Mouse (Mus musculus): ENCODE measurements around the gene Gnpat.

Gnpat gene

DNA sequence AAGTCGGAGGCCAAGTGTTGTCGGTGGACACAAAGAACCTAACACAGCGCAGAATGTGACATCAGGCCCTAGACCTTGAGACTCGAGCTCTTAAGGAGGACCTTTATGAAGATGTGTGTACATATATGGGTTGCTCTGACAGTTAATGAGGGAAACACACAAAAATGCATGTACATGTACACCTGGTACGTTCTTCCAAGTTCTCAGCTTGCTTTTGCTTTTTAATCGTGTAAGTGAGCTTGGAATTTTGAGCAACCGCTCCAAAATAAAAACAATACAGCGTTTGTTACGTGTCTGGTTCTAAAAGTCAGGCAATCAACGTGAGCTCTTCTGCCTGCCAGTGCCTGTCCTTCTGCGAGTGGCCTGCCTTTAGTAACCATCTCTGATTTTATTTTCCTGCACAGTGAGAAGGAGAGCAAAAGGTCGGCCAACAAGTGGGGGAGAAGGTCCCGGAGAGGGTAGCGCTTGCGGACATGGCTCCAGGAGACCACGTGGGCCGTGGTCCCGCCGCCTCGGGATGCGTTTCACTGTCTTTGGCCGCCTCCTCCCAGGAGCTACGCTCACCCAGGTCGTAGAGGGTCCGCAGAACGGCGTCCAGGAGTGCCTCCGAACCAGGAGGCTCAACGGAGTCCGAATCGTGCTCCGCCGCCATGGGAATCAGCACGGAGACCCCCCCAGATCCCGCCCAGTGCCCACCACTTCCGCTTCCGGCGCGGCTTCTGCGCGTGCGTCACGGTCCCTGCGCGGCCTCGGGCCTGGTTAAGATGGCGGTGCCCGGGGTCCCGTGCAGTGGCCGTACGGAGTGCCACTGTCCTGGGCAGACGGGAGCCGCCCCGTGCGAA is at the start of gene Gnpat, which contains the start of gene 2810004N23Rik:
Gene Gnpat (plus strand): TSS at position 713 of the 842 bp plus-strand sequence.
Gene 2810004N23Rik (minus strand): TSS at position 800 of the 842 bp plus-strand sequence.
- in situ Hi-C loops (cut with MboI; ENCODE audit: low sequenced_read_pairs): no loop called here

DNA sequence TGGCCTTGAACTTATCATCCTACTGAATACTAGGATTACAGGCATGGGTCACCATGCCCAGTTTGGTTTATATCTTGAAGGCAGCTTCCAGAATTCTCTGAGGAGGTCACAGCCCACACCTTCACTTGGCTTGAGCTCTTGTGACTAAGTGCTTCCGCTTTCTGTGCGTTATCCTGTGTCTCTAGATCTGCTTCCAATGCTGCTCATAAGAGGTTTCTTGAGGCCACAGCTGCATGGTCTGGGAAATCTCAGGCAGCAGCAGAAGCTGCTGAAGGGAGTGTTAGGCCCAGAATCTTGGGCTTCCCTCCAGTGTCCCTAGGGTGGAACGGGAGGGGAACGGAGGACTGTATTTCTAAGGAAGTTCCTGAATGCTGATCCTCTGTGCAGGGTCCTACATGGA is 49.5 kb upstream of the Gnpat start:
- in situ Hi-C loops (cut with MboI; ENCODE audit: low sequenced_read_pairs): no loop called here

- in situ Hi-C loops (cut with MboI; ENCODE audit: low sequenced_read_pairs): no loop called here
Measured at GRCm38 (mm10) chr8:124815870-124816269, 47.0 kb upstream of the Gnpat start.

DNA sequence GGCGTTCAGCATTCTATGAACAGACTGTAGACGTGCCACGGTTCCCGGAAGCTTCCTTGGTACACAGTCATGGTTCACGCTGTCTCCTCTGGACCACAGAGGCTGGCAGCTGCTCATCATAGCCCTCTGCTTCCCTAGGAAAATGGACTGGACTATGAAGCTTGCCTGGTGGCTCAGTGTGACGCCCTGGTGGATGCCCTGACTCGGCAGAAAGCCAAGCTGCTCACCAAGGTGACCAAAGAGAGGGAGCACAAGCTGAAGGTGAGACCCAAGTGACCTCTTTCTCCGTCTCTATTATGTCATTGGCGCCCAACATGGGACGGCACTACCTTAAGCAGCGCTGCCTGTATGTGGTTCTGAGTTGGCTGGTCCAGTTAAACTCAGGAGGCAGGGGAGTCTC is 46.0 kb upstream of the Gnpat start:
- in situ Hi-C loops (cut with MboI; ENCODE audit: low sequenced_read_pairs): no loop called here

GRCm38 (mm10) chr8:124817361-124817760 is 45.5 kb upstream of the Gnpat start:
- in situ Hi-C loops (cut with MboI; ENCODE audit: low sequenced_read_pairs): no loop called here

DNA sequence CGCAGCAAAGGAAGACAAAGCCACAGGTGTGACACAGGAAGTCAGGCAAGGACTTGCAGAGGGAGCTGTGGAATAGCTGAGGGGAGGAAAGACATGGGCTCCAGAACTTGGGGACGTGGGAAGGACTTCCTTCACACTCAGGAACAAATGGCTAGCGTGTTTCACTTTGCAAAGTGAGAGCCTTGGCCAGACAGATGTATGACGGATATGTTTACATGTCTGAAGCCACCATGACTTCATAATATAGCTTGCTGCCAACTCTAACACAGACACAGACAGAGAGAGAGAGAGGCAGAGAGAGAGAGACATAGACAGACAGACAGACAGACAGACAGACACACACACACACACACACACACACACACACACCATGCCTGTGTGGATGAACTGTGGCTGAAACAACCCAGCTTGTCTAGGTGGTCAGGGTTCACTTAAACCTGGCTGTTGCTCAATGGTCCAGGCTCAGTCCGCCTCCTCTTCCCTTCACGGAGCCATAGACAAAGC is 43.2 kb upstream of the Gnpat start:
- in situ Hi-C loops (cut with MboI; ENCODE audit: low sequenced_read_pairs): no loop called here

GRCm38 (mm10) chr8:124820125-124820524 is 42.7 kb upstream of the Gnpat start:
- in situ Hi-C loops (cut with MboI; ENCODE audit: low sequenced_read_pairs): no loop called here

DNA sequence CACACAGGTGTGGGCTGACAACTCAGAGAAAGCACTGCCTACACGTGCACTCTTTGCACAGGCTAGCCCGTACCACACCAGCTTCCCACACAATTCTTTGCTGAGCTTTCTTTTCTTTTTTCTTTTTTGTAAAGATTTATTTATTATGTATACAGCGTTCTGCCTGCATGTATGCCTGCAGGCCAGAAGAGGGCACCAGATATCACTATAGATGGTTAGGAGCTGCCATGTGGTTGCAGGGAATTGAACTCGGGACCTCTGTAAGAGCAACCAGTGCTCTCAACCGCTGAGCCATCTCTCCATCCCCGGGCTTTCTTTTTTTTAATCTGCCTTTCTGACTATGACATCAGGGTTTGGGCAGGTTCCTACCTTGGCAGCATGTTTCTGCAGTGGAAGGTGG is 39.3 kb upstream of the Gnpat start:
- in situ Hi-C loops (cut with MboI; ENCODE audit: low sequenced_read_pairs): no loop called here

DNA sequence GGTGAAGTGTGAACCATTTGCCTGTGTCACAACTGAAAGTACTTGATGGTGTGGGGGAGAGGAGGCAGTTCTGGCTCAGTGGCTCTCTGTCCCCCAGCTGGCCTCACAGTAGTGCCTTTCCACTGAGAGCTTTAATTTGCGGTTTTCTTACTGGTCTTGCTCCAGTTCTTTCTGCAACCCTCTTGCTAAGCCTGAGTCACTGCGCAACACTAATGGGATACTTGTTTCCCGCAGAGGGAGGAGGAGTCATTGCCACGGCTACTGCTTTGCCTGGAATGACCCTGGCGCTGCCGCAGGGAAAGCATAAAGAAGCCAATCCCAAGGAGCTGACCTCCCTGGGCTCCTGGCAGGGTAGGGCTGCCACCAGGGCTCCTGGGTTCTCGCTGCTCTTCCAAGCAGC is 36.2 kb upstream of the Gnpat start:
- in situ Hi-C loops (cut with MboI; ENCODE audit: low sequenced_read_pairs): no loop called here

DNA sequence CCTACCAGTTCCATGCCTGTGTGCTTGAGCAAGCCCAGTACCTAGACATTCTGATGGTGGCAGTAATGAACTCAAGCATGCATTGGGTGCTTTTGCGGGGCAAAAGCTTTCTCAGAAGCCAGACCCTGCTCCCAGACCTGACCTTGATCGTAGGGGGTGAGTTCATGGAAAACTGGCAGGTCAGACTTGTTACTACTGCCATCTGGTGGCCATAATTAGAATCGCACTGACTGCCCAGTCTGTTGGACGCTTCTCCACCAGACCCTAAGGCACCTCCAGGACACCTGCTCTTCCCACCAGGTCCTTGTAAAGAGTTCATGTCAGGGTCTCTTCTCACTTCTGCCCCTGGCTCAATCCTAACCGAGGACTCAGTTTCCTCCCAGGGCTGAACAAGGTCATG is 35.4 kb upstream of the Gnpat start:
- in situ Hi-C loops (cut with MboI; ENCODE audit: low sequenced_read_pairs): no loop called here

DNA sequence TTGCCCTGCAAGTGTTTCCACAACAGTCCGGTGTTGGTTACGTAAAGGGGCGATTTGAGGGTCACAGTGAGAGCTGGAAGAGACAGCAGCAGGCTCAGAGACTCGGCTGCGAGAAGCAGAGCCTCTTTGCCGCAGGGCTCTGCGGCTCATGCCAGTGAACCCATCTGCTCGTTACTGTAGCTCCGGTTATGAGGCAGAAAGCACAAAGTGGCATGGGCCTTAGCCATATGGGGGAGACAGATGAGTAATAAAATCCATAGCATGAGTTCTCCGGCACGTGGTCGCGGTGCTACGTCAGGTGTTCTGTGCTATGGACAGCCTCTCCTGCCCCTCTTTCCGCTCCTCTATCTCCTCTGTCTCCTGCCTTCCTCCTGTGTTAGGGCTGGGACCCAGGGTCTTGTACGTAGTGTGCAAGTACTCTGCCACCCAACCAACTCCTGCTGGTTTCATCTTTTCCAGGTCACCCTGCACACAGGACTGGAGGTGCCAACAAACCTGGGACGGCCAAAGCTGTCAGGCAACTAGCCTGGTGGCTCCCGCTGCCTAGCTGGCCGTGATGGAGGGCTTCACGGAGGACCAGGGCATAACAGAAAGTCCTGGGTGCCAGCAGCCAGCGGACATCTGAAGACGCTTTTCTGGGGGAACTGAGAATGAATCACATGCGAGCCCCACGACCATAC is 34.1 kb upstream of the Gnpat start:
- in situ Hi-C loops (cut with MboI; ENCODE audit: low sequenced_read_pairs): no loop called here

DNA sequence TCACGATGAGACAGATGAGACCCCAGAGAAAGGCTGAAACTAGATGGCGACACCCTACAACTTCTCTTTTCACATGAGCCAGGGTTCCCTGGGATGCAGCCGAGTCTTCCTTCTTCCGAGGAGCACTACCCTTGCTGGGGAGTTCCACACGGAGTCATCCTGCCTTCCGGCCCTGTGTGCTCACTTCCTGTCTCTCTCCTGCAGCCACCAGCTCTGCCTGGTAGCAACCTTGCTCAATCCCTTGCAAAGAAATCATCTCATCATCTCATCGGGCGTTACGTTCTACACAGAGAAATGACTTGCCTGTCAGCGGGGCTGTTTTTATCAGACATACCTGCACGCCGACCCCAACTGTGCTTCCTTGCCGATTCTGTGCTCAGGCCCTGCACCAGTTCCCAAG is 32.8 kb upstream of the Gnpat start:
- in situ Hi-C loops (cut with MboI; ENCODE audit: low sequenced_read_pairs): no loop called here

GRCm38 (mm10) chr8:124831531-124831930 is 31.3 kb upstream of the Gnpat start:
- in situ Hi-C loops (cut with MboI; ENCODE audit: low sequenced_read_pairs): no loop called here

GRCm38 (mm10) chr8:124831941-124832340 is 30.9 kb upstream of the Gnpat start:
- in situ Hi-C loops (cut with MboI; ENCODE audit: low sequenced_read_pairs): no loop called here

DNA sequence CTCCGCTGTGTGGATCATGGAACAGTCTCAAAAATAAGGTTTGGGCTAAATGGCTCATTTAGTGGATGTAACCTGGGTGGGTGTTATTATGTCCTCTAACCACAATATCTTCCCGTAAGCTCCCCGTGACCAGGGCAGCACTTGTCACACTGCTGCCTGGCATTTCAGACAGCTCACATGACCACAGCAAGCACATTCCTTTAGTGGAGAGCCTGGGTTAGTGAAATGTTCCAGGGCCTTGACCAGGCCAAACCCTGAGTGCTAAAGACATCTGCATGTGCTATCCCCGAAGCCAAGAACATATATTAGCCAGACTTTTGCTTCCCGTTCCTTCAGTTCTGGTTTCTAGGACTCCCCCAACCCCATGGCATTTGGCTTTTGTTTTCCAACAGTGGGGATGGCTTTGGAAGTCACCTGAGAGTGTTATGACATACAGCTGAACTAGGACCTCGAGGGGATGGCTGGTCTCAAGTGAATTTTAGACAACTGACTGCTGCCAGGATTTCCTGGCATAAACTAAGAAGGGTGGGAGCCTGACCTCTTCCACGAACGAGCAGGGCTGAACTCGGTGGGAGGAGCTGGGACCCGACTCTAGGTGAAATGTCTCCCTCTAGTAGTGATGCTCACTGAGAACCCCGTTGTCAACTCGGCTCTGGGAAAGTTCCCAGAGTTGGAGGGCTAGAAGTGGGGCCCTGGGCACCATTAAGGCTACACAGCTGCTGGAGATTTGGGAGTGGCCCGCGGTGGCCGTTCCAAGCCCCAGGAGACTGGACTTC is 29.2 kb upstream of the Gnpat start:
- in situ Hi-C loops (cut with MboI; ENCODE audit: low sequenced_read_pairs): no loop called here

- in situ Hi-C loops (cut with MboI; ENCODE audit: low sequenced_read_pairs): no loop called here
Measured at GRCm38 (mm10) chr8:124835848-124836247, 27.0 kb upstream of the Gnpat start.

DNA sequence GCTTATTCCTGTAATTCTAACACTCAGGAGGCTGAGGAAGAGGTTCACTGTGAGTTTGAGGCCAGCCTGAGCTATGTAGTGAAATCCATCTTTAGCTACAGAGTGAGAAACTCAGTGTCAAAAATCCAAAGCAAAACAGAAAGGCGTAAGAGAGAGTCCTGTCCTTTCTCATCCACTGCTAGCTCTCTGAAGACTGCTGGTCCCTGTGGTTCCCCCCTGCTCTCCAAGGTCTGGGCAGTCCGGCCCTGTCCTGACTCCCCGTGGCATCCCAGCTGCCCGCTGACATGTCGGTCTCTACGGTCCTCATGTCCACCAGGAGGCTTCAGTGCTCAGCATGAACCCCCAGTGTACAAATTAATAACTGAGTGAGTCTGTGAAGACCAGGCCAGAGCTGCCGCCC is 26.6 kb upstream of the Gnpat start:
- in situ Hi-C loops (cut with MboI; ENCODE audit: low sequenced_read_pairs): no loop called here

DNA sequence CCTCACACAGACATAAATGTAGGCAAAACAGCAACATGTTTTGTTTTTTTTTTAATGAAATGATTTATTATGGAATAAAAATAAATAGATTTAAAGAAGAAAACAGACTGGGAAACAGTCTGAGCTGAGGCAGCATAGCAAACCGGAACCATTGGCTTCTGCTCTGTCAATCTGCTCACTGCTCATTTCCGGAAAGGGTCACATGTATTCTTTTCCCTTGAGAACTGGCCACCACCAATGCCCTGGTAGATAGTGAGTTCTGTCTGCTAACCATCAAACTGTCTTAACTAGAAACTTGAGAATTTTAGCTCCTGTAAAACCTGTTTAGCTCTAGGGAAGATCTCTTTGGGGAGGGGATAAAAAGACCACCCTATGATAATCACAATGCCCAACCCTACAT is 25.9 kb upstream of the Gnpat start:
- in situ Hi-C loops (cut with MboI; ENCODE audit: low sequenced_read_pairs): no loop called here

GRCm38 (mm10) chr8:124837956-124838355 is 24.9 kb upstream of the Gnpat start:
- in situ Hi-C loops (cut with MboI; ENCODE audit: low sequenced_read_pairs): no loop called here

GRCm38 (mm10) chr8:124839371-124839770 is 23.5 kb upstream of the Gnpat start:
- in situ Hi-C loops (cut with MboI; ENCODE audit: low sequenced_read_pairs): no loop called here

- in situ Hi-C loops (cut with MboI; ENCODE audit: low sequenced_read_pairs): no loop called here
Measured at GRCm38 (mm10) chr8:124840900-124841299, 21.9 kb upstream of the Gnpat start.
